Mouse (Mus musculus): ENCODE results near the gene Cmbl. TPM values are rescaled to one million over a fixed set of nuclear protein-coding genes. Genes with fewer than 3 reads are reported as not detected.
"Not testable (repeated sequence)": the region's sequence is repeated elsewhere in the genome, so short reads cannot be mapped to it uniquely, and the experiment has no call there.

Gene Cmbl
- polyA plus RNA-seq, 1 experiment from 2014 or later: 2.4 TPM

- Histone ChIP-seq H3K4me1 (no peaks in the 10 kb centered on the region), H3K9me3 (no peaks in the 10 kb centered on the region), H3K36me3 (no peaks in the 10 kb centered on the region), H3K27me3 (no peaks in the 10 kb centered on the region), H3K27ac (replicated peaks) (no peak overlapping the region), H3K9ac (replicated peaks) (no peak overlapping the region), H3K4me3 (no peak overlapping the region), H3K4me2 (replicated peaks) (no peak overlapping the region)
- WGBS: 92% methylated on average over 8 of the region's 8 CpGs
- ATAC-seq (ENCODE audit: low FRiP score, low read depth): no peak
These were observed 5.8 kb downstream of the Cmbl start for GRCm38 (mm10) chr15:31570959-31571358.

GRCm38 (mm10) chr15:31571906-31572722 lies 6.9 kb downstream of the Cmbl start:
- ATAC-seq (ENCODE audit: low FRiP score, low read depth): no peak
- H3K4me2 ChIP-seq (replicated peaks): no peak overlapping the region
- WGBS: 87% methylated on average over 16 of the region's 16 CpGs
- no peak overlapping the region for H3K9ac ChIP-seq (replicated peaks)
- H3K9me3 ChIP-seq: no peaks in the 10 kb centered on the region
- H3K27ac ChIP-seq (replicated peaks): no peak overlapping the region
- H3K4me1 ChIP-seq: no peaks in the 10 kb centered on the region
- no peak overlapping the region for H3K4me3 ChIP-seq
- no peaks in the 10 kb centered on the region for H3K36me3 ChIP-seq
- no peaks in the 10 kb centered on the region for H3K27me3 ChIP-seq

GRCm38 (mm10) chr15:31573287-31573686 lies 8.1 kb downstream of the Cmbl start:
- 90% methylated on average over 4 of the region's 4 CpGs for WGBS
- ATAC-seq (ENCODE audit: low FRiP score, low read depth): no peak

GRCm38 (mm10) chr15:31573692-31574091 lies 8.5 kb downstream of the Cmbl start:
- Histone ChIP-seq H3K9ac (replicated peaks) (no peak overlapping the region), H3K27me3 (no peaks in the 10 kb centered on the region), H3K36me3 (no peaks in the 10 kb centered on the region), H3K4me3 (no peak overlapping the region), H3K4me1 (no peaks in the 10 kb centered on the region), H3K4me2 (replicated peaks) (no peak overlapping the region), H3K27ac (replicated peaks) (no peak overlapping the region), H3K9me3 (no peaks in the 10 kb centered on the region)
- no peak for ATAC-seq (ENCODE audit: low FRiP score, low read depth)

More at GRCm38 (mm10) chr15:31573287-31573686, 8.1 kb downstream of the Cmbl start:
- Histone ChIP-seq H3K4me1 (no peaks in the 10 kb centered on the region), H3K4me3 (no peak overlapping the region), H3K9me3 (no peaks in the 10 kb centered on the region), H3K9ac (replicated peaks) (no peak overlapping the region), H3K36me3 (no peaks in the 10 kb centered on the region), H3K4me2 (replicated peaks) (no peak overlapping the region), H3K27me3 (no peaks in the 10 kb centered on the region), H3K27ac (replicated peaks) (no peak overlapping the region)

GRCm38 (mm10) chr15:31576076-31576475 lies 10.9 kb downstream of the Cmbl start:
- no peaks in the 10 kb centered on the region for H3K9me3 ChIP-seq
- H3K27ac ChIP-seq (replicated peaks): no peak overlapping the region
- no peak for ATAC-seq (ENCODE audit: low FRiP score, low read depth)
- H3K4me2 ChIP-seq (replicated peaks): no peak overlapping the region
- no peak overlapping the region for H3K9ac ChIP-seq (replicated peaks)
- H3K4me3 ChIP-seq: no peak overlapping the region
- no peaks in the 10 kb centered on the region for H3K36me3 ChIP-seq
- H3K27me3 ChIP-seq: no peaks in the 10 kb centered on the region
- no peaks in the 10 kb centered on the region for H3K4me1 ChIP-seq
- WGBS: 77% methylated on average over 5 of the region's 5 CpGs

GRCm38 (mm10) chr15:31581086-31581485 lies 15.9 kb downstream of the Cmbl start:
- H3K9me3 ChIP-seq; H3K9ac ChIP-seq (replicated peaks); H3K4me2 ChIP-seq (replicated peaks); H3K4me1 ChIP-seq; H3K27ac ChIP-seq (replicated peaks); H3K27me3 ChIP-seq; ATAC-seq (ENCODE audit: low FRiP score, low read depth); H3K36me3 ChIP-seq; H3K4me3 ChIP-seq: not testable (repeated sequence)
- WGBS: 91% methylated on average over 2 of the region's 2 CpGs

- Histone ChIP-seq H3K27me3 (no peaks in the 10 kb centered on the region), H3K36me3 (peaks cover 1% of the 10 kb centered on the region; the same call in 1 of the 2 replicates), H3K4me2 (replicated peaks) (no peak overlapping the region), H3K4me1 (no peaks in the 10 kb centered on the region), H3K9ac (replicated peaks) (no peak overlapping the region), H3K4me3 (no peak overlapping the region), H3K9me3 (no peaks in the 10 kb centered on the region), H3K27ac (replicated peaks) (no peak overlapping the region)
- WGBS: 91% methylated on average over 13 of the region's 13 CpGs
- ATAC-seq (ENCODE audit: low FRiP score, low read depth): no peak
These were observed 18.3 kb downstream of the Cmbl start for GRCm38 (mm10) chr15:31583304-31584085.

- WGBS: 80% methylated on average over 7 of the region's 7 CpGs
- no peaks in the 10 kb centered on the region for H3K27me3 ChIP-seq
- H3K4me2 ChIP-seq (replicated peaks): no peak overlapping the region
- H3K27ac ChIP-seq (replicated peaks): no peak overlapping the region
- H3K9me3 ChIP-seq: no peaks in the 10 kb centered on the region
- no peaks in the 10 kb centered on the region for H3K4me1 ChIP-seq
- H3K36me3 ChIP-seq: peaks cover 15% of the 10 kb centered on the region
- ATAC-seq (ENCODE audit: low FRiP score, low read depth): no peak
- no peak overlapping the region for H3K9ac ChIP-seq (replicated peaks)
- H3K4me3 ChIP-seq: no peak overlapping the region
These were observed 20.0 kb downstream of the Cmbl start for GRCm38 (mm10) chr15:31585238-31585637.

GRCm38 (mm10) chr15:31586088-31586487 lies 20.9 kb downstream of the Cmbl start:
- H3K36me3 ChIP-seq: peaks cover 23% of the 10 kb centered on the region
- no peak overlapping the region for H3K27ac ChIP-seq (replicated peaks)
- no peaks in the 10 kb centered on the region for H3K4me1 ChIP-seq
- H3K9me3 ChIP-seq: no peaks in the 10 kb centered on the region
- no peak overlapping the region for H3K4me2 ChIP-seq (replicated peaks)
- H3K27me3 ChIP-seq: no peaks in the 10 kb centered on the region
- H3K4me3 ChIP-seq: no peak overlapping the region
- 86% methylated on average over 5 of the region's 5 CpGs for WGBS
- no peak overlapping the region for H3K9ac ChIP-seq (replicated peaks)
- ATAC-seq (ENCODE audit: low FRiP score, low read depth): no peak

GRCm38 (mm10) chr15:31586519-31586918 lies 21.3 kb downstream of the Cmbl start:
- peak; percentile 34 for ATAC-seq (ENCODE audit: low FRiP score, low read depth)
- H3K36me3 ChIP-seq: peaks cover 27% of the 10 kb centered on the region
- H3K4me2 ChIP-seq (replicated peaks): no peak overlapping the region
- no peak overlapping the region for H3K9ac ChIP-seq (replicated peaks)
- no peaks in the 10 kb centered on the region for H3K4me1 ChIP-seq
- WGBS: 7% methylated on average over 4 of the region's 4 CpGs
- no peaks in the 10 kb centered on the region for H3K27me3 ChIP-seq
- H3K9me3 ChIP-seq: no peaks in the 10 kb centered on the region
- H3K27ac ChIP-seq (replicated peaks): no peak overlapping the region
- H3K4me3 ChIP-seq: no peak overlapping the region

- peaks cover 40% of the 10 kb centered on the region for H3K36me3 ChIP-seq
- H3K27ac ChIP-seq (replicated peaks): no peak overlapping the region
- no peak overlapping the region for H3K4me3 ChIP-seq
- H3K27me3 ChIP-seq: no peaks in the 10 kb centered on the region
- H3K9ac ChIP-seq (replicated peaks): no peak overlapping the region
- no peak overlapping the region for H3K4me2 ChIP-seq (replicated peaks)
- no peaks in the 10 kb centered on the region for H3K9me3 ChIP-seq
- 74% methylated on average over 2 of the region's 2 CpGs for WGBS
- ATAC-seq (ENCODE audit: low FRiP score, low read depth): no peak
- H3K4me1 ChIP-seq: no peaks in the 10 kb centered on the region
These were observed 22.6 kb downstream of the Cmbl start for GRCm38 (mm10) chr15:31587789-31588188.

- no peaks in the 10 kb centered on the region for H3K27me3 ChIP-seq
- no peak overlapping the region for H3K4me3 ChIP-seq
- no peaks in the 10 kb centered on the region for H3K9me3 ChIP-seq
- H3K27ac ChIP-seq (replicated peaks): no peak overlapping the region
- no peak overlapping the region for H3K4me2 ChIP-seq (replicated peaks)
- no peak for ATAC-seq (ENCODE audit: low FRiP score, low read depth)
- H3K9ac ChIP-seq (replicated peaks): no peak overlapping the region
- H3K4me1 ChIP-seq: no peaks in the 10 kb centered on the region
- 75% methylated on average over 8 of the region's 8 CpGs for WGBS
- peaks cover 53% of the 10 kb centered on the region for H3K36me3 ChIP-seq
These were observed 23.9 kb downstream of the Cmbl start for GRCm38 (mm10) chr15:31588989-31589640.
